Mouse (Mus musculus) embryonic fibroblast, embryonic 13.5 days (primary cell): Measurements from ENCODE around the gene Bcor.

Experiments
- CTCF ChIP-seq: IDR thresholded peaks from 2 replicates; pipeline ENCODE4 v1.5.1; 2011; ENCODE audit warnings: mild to moderate bottlenecking, control low read depth, low read length, moderate library complexity, borderline replicate concordance; ENCODE audit not compliant: insufficient read depth
- POLR2A ChIP-seq: IDR thresholded peaks from 2 replicates; pipeline ENCODE4 v1.6.1; 2011; ENCODE audit warnings: low read depth, mild to moderate bottlenecking, control low read depth, low read length, moderate library complexity

GRCm38 (mm10) chrX:12091431-12092061 is 68.6 kb downstream of the Bcor start:
- TF ChIP-seq CTCF: no peak
- no peak; the same call in 1 of the 2 replicates for TF ChIP-seq POLR2A
